Mouse (Mus musculus): ENCODE measurements around the gene Grm4.

- TF ChIP-seq GATA1 (IDR thresholded peaks at IDR 0.05; ENCODE audit: borderline replicate concordance, low read length) (no peak), FLI1 (IDR thresholded peaks at IDR 0.05; ENCODE audit: low read length) (no peak)
These were observed 90.0 kb downstream of the Grm4 start for GRCm38 (mm10) chr17:27431049-27431839.
